Mouse (Mus musculus): ENCODE measurements around the gene Mmp2. TPM values are rescaled to one million over a fixed set of nuclear protein-coding genes. Genes with fewer than 3 reads are reported as not detected.

The Mmp2 gene
- polyA plus RNA-seq, 1 experiment from 2014 or later: 109 TPM

DNA sequence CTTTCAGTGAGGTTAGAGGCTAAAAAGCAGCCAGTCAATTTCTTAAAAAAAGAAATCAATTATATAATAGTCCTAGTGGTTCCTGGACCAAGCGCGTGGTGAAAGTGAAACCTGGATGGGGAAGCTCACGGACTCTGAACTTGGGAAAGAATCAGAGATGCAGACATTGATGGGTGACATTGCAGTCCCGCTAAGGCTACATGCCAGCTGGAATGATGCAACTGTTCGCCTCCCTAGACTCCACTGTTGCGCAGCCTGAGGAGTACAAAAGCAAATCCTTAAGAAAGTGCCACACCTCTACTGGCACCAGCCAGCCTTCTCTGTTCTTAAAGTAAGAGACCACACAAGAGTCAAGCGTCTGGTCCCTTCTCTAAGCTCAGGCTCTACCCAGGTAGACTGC, 12.8 kb downstream of the Mmp2 start:
- no peak for ATAC-seq (ENCODE audit: extremely low read depth, insufficient number of reproducible peaks, low FRiP score, low TSS enrichment)
- Histone ChIP-seq H3K27me3 (replicated peaks) (no peaks in the 10 kb centered on the region), H3K4me2 (no peak overlapping the region), H3K9ac (no peak overlapping the region), H3K36me3 (peaks cover 91% of the 10 kb centered on the region), H3K4me1 (no peaks in the 10 kb centered on the region), H3K4me3 (no peak overlapping the region), H3K9me3 (no peaks in the 10 kb centered on the region), H3K27ac (replicated peaks) (no peak overlapping the region)
- WGBS: 79% methylated on average over 7 of the region's 7 CpGs

DNA sequence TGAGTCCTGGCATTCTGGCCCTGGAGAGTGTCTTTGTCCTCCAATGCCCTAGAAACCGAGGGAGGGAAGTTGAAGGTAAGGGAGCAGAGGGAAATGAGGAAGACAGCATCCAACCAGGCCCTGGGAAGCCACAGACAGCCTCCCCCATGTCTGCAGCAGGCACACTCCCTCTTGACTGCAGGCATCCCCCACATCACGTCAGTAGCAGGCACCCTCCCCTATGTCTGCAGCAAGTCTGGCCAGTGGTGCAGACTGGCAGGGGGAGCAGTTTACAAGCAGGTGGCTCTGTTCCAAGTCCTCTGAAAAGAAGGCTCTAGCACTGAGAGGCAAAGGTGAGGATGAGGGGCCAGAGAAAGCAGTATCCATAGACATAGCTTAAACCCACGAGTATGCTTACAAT, 19.6 kb downstream of the Mmp2 start:
- peak overlapping the region; percentile 50; the same call in 1 of the 2 replicates for H3K9ac ChIP-seq
- 11% methylated on average over 3 of the region's 3 CpGs for WGBS

DNA sequence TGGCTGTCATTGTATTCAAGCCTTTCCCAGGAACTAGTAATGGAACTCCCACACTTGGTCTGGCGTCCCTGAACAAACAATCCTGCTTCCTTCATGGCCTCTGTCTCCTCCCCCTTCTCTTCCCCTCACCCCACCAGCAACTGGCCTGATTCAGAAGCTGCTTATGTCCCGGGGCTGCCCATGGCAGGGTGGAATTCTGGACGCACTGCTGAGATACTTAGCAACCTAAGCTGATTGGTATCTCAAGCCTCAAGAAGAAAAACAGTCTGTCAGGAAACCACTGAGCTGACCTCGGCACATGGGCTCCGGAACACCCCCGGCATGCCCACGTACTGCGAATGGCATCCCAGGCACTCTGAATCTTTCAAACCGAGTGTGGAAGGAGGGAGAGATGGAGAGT, 20.2 kb downstream of the Mmp2 start:
- WGBS: 27% methylated on average over 9 of the region's 9 CpGs
- H3K27ac ChIP-seq (replicated peaks): peak overlapping the region; percentile 85
- no peaks in the 10 kb centered on the region for H3K27me3 ChIP-seq (replicated peaks)
- peak overlapping the region; percentile 50; the same call in 1 of the 2 replicates for H3K9ac ChIP-seq
- H3K4me2 ChIP-seq: peak overlapping the region; percentile 39
- peaks cover 47% of the 10 kb centered on the region for H3K4me1 ChIP-seq
- H3K36me3 ChIP-seq: peaks cover 52% of the 10 kb centered on the region
- H3K4me3 ChIP-seq: no peak overlapping the region
- ATAC-seq (ENCODE audit: extremely low read depth, insufficient number of reproducible peaks, low FRiP score, low TSS enrichment): peak; percentile 35; the same call in 1 of the 2 replicates
- H3K9me3 ChIP-seq: no peaks in the 10 kb centered on the region

More for the DNA sequence above, 19.6 kb downstream of the Mmp2 start:
- Histone ChIP-seq H3K4me1 (peaks cover 47% of the 10 kb centered on the region), H3K4me3 (no peak overlapping the region), H3K27ac (replicated peaks) (peak overlapping the region; percentile 85), H3K27me3 (replicated peaks) (no peaks in the 10 kb centered on the region), H3K36me3 (peaks cover 56% of the 10 kb centered on the region), H3K4me2 (peak overlapping the region; percentile 39), H3K9me3 (no peaks in the 10 kb centered on the region)
- ATAC-seq (ENCODE audit: extremely low read depth, insufficient number of reproducible peaks, low FRiP score, low TSS enrichment): no peak; the same call in 1 of the 2 replicates

DNA sequence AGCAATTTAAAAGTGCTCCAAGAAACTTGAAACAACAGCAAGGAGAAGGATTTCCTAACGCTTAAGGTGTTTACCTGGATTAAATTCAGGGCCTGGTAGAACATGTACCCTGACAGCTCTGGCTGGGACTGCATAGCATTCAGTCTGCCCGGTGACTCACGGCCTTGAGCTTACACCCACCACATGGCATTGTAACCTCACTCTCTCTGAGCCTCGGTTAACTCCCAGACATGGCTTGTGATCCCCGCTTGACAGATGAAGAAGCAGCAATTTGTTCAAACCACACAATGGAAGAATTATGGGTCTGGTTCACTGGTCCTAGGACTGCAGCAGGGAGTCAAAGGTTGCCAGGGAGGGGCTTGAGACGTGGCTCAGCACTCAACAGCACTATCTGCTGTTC, 22.2 kb downstream of the Mmp2 start:
- H3K4me1 ChIP-seq: peaks cover 54% of the 10 kb centered on the region
- no peak overlapping the region for H3K4me2 ChIP-seq
- H3K9ac ChIP-seq: no peak overlapping the region
- peaks cover 9% of the 10 kb centered on the region; the same call in 1 of the 2 replicates for H3K27me3 ChIP-seq (replicated peaks)
- H3K27ac ChIP-seq (replicated peaks): peak overlapping the region; percentile 7; the same call in 1 of the 2 replicates
- ATAC-seq (ENCODE audit: extremely low read depth, insufficient number of reproducible peaks, low FRiP score, low TSS enrichment): no peak
- H3K9me3 ChIP-seq: no peaks in the 10 kb centered on the region
- no peak overlapping the region for H3K4me3 ChIP-seq
- 67% methylated on average over 6 of the region's 6 CpGs for WGBS
- H3K36me3 ChIP-seq: peaks cover 51% of the 10 kb centered on the region

DNA sequence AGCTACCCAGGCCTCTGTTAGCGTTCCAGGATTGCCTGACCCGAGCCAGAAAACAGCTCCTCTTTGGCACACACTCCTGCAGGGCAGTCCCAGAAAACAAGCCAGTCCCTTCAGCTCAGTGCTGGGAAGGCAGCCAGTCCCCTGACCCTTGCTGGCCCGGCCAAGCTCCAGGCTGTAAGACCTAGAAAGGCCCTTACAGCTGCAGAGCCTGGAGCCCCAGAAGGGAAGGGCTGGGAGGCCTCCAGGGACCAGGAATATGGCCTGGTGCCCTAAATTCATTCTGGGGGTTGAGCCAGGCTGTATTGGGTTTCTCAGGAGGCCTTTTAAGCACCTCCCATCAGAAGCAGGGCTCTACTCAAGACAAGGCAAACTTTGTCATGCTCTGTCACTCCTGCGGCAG, 23.1 kb downstream of the Mmp2 start:
- H3K9me3 ChIP-seq: no peaks in the 10 kb centered on the region
- peaks cover 45% of the 10 kb centered on the region for H3K36me3 ChIP-seq
- no peak; the same call in 1 of the 2 replicates for ATAC-seq (ENCODE audit: extremely low read depth, insufficient number of reproducible peaks, low FRiP score, low TSS enrichment)
- no peak overlapping the region for H3K9ac ChIP-seq
- no peak overlapping the region for H3K4me3 ChIP-seq
- no peak overlapping the region for H3K4me2 ChIP-seq
- H3K27ac ChIP-seq (replicated peaks): peak overlapping the region; percentile 67
- peaks cover 53% of the 10 kb centered on the region for H3K4me1 ChIP-seq
- WGBS: 51% methylated on average over 4 of the region's 4 CpGs
- peaks cover 18% of the 10 kb centered on the region; the same call in 1 of the 2 replicates for H3K27me3 ChIP-seq (replicated peaks)

DNA sequence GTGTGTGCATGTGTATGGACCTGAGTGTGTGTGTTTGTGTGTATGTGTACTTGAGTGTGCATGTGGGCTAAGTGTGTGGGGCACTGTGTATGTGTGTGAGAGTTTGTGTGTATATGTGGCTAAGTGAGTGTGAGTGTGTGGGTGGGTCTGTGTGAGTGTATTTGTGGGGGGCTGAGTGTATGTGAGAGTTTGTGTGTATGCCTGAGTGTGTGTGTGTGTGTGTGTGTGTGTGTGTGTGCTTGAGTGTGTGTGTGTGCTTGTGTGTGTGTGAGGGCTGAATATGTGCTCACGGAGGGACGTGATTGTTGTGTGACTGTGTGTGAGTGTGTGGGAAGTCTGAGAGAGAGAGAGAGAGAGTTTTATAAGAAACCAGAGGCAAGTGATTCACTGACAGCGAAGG, 24.3 kb downstream of the Mmp2 start:
- H3K4me1 ChIP-seq: peaks cover 51% of the 10 kb centered on the region

DNA sequence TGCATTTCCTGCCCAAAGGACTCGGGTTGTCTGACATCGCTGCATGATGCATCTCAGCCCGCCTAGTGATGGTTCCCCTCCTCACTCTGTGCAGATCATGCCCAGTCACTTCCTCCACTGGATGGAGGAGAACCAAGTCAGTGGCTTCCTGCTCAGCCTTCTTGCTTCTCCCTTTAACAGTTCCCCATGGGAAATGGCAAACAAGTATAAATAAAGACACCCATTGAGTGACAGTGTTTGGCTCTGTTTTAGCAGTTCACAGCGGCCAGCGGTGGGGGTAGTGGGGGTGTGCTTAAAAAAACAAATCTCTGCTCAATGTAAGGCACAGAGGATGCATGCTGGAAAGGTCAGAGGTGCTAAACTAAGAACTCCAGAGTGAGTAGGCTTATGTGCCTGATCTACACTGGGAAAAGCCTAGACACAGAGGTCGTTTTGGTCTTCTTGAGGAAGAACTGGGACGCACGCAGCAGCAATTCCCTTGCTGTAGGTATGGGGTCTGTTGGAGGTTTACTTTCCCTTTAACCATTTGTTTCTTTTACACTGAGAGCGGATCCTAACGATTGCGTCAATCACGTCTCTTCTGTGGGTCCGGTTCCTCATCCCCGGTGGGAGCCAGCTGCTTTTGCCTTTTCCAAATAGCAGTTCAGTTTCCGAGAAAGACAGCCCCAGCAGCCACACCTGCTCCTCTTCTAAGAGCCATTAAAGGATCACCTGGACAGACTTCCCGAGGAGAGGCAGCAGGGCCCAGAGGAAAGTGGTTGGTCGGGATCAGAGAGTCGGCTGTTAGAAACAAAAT, 26.3 kb downstream of the Mmp2 start:
- no peak for ATAC-seq (ENCODE audit: extremely low read depth, insufficient number of reproducible peaks, low FRiP score, low TSS enrichment)
- Histone ChIP-seq H3K27ac (replicated peaks) (no peak overlapping the region), H3K27me3 (replicated peaks) (peaks cover 28% of the 10 kb centered on the region), H3K4me3 (no peak overlapping the region), H3K9me3 (peaks cover 5% of the 10 kb centered on the region; the same call in 1 of the 2 replicates), H3K4me1 (peaks cover 31% of the 10 kb centered on the region), H3K4me2 (no peak overlapping the region), H3K36me3 (peaks cover 34% of the 10 kb centered on the region), H3K9ac (no peak overlapping the region)
- WGBS: 60% methylated on average over 18 of the region's 18 CpGs

More for the DNA sequence above, 24.3 kb downstream of the Mmp2 start:
- 75% methylated on average over 3 of the region's 3 CpGs for WGBS
- no peak overlapping the region for H3K4me3 ChIP-seq
- H3K36me3 ChIP-seq: peaks cover 38% of the 10 kb centered on the region
- H3K4me2 ChIP-seq: no peak overlapping the region
- no peak overlapping the region for H3K9ac ChIP-seq
- no peak overlapping the region for H3K27ac ChIP-seq (replicated peaks)
- H3K27me3 ChIP-seq (replicated peaks): peaks cover 27% of the 10 kb centered on the region
- peaks cover 3% of the 10 kb centered on the region; the same call in 1 of the 2 replicates for H3K9me3 ChIP-seq
- no peak for ATAC-seq (ENCODE audit: extremely low read depth, insufficient number of reproducible peaks, low FRiP score, low TSS enrichment)

DNA sequence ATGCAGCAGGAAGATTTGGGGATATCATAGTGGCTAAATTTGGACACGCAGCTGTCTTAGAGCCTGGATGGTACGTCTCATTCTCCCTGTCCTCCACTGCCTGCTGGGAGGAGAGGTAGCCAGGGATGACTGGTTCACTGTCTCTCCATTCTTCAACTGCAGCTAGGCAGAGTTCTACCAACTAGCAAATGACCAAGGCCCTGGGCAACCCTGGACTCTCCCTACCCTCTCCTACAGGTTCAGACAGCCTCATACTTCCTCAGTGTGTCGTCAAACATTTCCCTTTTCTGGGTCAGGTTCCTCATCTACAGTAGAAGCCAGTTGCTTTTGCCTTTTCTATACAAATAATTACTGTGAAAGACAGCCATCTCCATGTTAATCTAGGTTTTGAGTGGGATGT, 27.6 kb downstream of the Mmp2 start:
- Histone ChIP-seq H3K4me2 (peak overlapping the region; percentile 92), H3K36me3 (peaks cover 21% of the 10 kb centered on the region), H3K9me3 (peaks cover 5% of the 10 kb centered on the region; the same call in 1 of the 2 replicates), H3K4me1 (peaks cover 25% of the 10 kb centered on the region), H3K9ac (peak overlapping the region; percentile 85; the same call in 1 of the 2 replicates), H3K27me3 (replicated peaks) (peaks cover 28% of the 10 kb centered on the region), H3K27ac (replicated peaks) (no peak overlapping the region), H3K4me3 (peak overlapping the region; percentile 74)
- WGBS: 76% methylated on average over 3 of the region's 3 CpGs
- no peak for ATAC-seq (ENCODE audit: extremely low read depth, insufficient number of reproducible peaks, low FRiP score, low TSS enrichment)

DNA sequence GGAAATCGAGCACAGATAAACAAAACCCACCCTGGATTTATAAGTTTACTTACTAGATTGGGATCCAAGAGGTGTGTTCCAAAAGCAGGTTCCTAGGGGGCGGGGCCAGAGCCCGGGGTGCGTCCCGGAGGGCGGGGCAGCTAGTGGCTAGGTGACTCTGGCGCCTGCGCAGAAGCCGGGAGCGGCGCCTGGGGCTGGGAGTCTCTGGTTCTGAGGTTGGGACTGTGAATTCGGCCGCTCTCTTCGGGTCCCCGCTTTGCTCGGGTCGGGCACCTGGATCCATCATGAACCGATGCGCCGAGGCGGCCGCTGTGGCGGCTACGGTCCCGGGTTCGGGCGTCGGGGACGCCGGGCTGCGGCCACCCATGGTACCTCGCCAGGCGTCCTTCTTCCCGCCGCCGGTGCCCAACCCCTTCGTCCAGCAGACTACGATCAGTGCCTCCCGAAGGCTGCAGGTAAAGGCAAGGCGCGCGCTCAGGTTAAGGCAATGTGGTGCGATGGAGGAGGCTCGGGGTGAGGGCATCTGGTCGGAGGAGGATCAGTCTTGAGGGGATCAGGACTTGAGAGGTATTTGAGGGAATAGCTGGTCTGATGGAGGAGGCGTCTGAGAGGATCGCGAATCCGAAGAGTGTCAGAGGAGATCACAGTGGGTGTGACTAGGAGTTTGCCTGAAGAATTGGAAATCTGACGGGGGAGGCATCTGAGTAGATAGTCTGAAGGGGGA, 28.2 kb downstream of the Mmp2 start, which contains the start of gene Lpcat2:
Gene Lpcat2 (plus strand): TSS at position 169 of the 724 bp plus-strand sequence.
- 3% methylated on average over 50 of the region's 50 CpGs for WGBS
- Histone ChIP-seq H3K9me3 (peaks cover 5% of the 10 kb centered on the region; the same call in 1 of the 2 replicates), H3K4me3 (peak within 1 kb of the TSS; percentile 74), H3K36me3 (peaks cover 20% of the 10 kb centered on the region), H3K27me3 (replicated peaks) (peaks cover 28% of the 10 kb centered on the region), H3K9ac (peak within 1 kb of the TSS; percentile 85), H3K4me2 (peak within 1 kb of the TSS; percentile 92), H3K4me1 (peaks cover 19% of the 10 kb centered on the region), H3K27ac (replicated peaks) (no peak within 1 kb of the TSS)
- ATAC-seq (ENCODE audit: extremely low read depth, insufficient number of reproducible peaks, low FRiP score, low TSS enrichment): peak; percentile 60; the same call in 1 of the 2 replicates

DNA sequence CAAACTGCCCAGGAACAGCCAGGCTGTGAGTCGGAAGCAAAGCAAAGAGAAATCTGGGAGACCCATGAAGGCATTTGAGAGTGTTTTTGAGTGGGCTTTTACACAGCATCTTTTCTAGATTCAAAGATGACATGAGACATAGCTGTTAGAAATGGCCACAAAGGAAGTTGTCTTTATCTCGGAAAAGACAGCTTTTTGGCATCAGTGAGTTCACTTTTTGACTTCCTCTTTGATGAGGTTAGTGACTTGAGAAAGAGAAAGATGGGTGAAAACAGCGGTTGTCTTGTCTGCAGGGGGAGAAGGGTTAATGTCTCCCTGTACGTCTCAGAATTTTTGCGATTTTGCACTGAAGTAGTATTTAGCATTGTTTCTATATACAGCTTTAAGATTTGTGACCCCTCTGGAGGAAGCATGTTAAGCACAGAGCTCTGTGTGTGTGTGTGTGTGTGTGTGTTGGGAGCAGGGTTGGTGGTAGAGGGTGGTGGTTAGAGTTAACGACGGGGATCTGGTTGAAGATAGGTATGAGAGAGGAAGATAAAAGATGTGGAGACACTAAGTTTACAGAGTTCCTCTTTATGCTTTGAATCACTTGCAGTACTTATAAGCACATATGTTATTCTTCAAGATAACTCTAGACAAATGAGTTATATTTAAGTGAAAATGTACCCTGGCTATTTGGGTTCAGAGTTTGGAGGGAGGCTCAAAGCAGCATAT, 29.3 kb downstream of the Mmp2 start:
- WGBS: 65% methylated on average over 7 of the region's 7 CpGs
- H3K4me1 ChIP-seq: peaks cover 16% of the 10 kb centered on the region; the same call in 1 of the 2 replicates
- peaks cover 28% of the 10 kb centered on the region for H3K27me3 ChIP-seq (replicated peaks)
- H3K9me3 ChIP-seq: peaks cover 5% of the 10 kb centered on the region; the same call in 1 of the 2 replicates
- peak overlapping the region; percentile 74 for H3K4me3 ChIP-seq
- H3K36me3 ChIP-seq: peaks cover 17% of the 10 kb centered on the region
- H3K9ac ChIP-seq: no peak overlapping the region
- no peak overlapping the region for H3K27ac ChIP-seq (replicated peaks)
- no peak for ATAC-seq (ENCODE audit: extremely low read depth, insufficient number of reproducible peaks, low FRiP score, low TSS enrichment)
- H3K4me2 ChIP-seq: peak overlapping the region; percentile 92

All from heart, embryonic 13.5 days (tissue).